Mouse (Mus musculus): Measurements from ENCODE around the gene Hectd1. TPM values are rescaled to one million over a fixed set of nuclear protein-coding genes. Genes with fewer than 3 reads are reported as not detected.

The Hectd1 gene
- polyA plus RNA-seq, 1 experiment from 2014 or later: 36.0 TPM

DNA sequence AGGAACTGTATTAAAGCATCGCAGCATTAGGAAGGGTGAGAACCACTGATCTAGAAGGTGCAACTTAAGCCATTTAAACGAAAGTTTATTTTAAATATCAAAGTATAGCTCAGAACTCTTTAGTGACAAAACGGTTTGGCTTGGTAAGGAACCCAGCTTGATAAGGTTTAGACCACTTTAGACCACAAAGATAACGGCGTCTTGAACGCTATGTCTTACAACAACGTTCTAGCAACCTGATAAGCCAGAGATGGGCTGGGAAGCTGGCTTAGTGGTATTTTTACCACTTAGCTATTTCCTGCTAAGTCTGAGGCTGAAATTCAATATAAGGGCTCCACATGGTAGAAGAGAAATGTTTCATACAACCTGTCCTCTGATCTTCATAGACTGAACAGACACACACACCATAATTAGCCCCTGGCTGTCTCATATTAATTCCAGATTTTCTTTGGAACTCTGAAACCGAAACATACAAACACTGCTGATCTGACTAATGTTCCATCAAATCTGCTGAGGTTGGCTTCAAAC, 27.5 kb upstream of the Hectd1 start:
- Histone ChIP-seq H3K4me3 (replicated peaks) (no peak overlapping the region), H3K9ac (replicated peaks) (no peak overlapping the region), H3K9me3 (replicated peaks) (no peaks in the 10 kb centered on the region), H3K4me2 (no peak overlapping the region), H3K27me3 (replicated peaks) (no peaks in the 10 kb centered on the region), H3K36me3 (no peaks in the 10 kb centered on the region), H3K4me1 (no peaks in the 10 kb centered on the region), H3K27ac (replicated peaks) (no peak overlapping the region)
- ATAC-seq (ENCODE audit: low FRiP score): no peak
- WGBS: 91% methylated on average over 8 of the region's 8 CpGs

DNA sequence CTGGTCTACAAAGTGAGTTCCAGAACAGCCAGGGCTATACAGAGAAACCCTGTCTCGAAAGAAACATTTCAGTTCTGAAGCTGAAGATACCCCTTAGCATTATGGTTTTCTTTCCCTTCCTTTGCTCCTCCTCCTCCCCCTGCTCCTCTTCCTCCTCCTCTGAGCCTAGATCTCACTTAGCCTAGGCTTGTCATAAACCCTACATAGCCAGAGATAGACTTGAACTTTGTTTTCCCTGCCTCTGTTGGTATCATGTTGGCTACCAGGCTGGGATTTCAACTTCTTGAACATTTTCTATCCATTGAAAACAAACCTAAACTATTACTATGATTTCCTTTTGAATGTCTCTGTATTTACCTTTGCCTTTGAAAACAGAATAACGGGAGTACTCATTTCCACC, 26.5 kb upstream of the Hectd1 start:
- H3K4me3 ChIP-seq (replicated peaks): no peak overlapping the region

GRCm38 (mm10) chr12:51855453-51855852, 26.1 kb upstream of the Hectd1 start:
- Histone ChIP-seq H3K4me2 (no peak overlapping the region), H3K4me3 (replicated peaks) (no peak overlapping the region), H3K9ac (replicated peaks) (no peak overlapping the region), H3K27ac (replicated peaks) (no peak overlapping the region), H3K36me3 (no peaks in the 10 kb centered on the region), H3K9me3 (replicated peaks) (no peaks in the 10 kb centered on the region), H3K27me3 (replicated peaks) (no peaks in the 10 kb centered on the region), H3K4me1 (no peaks in the 10 kb centered on the region)
- WGBS: 89% methylated on average over 7 of the region's 7 CpGs
- no peak for ATAC-seq (ENCODE audit: low FRiP score)

More for the DNA sequence above, 26.5 kb upstream of the Hectd1 start:
- WGBS: 92% methylated on average over 2 of the region's 2 CpGs
- Histone ChIP-seq H3K9ac (replicated peaks) (no peak overlapping the region), H3K4me2 (no peak overlapping the region), H3K27me3 (replicated peaks) (no peaks in the 10 kb centered on the region), H3K36me3 (no peaks in the 10 kb centered on the region), H3K27ac (replicated peaks) (no peak overlapping the region), H3K4me1 (no peaks in the 10 kb centered on the region), H3K9me3 (replicated peaks) (no peaks in the 10 kb centered on the region)
- ATAC-seq (ENCODE audit: low FRiP score): no peak

GRCm38 (mm10) chr12:51851617-51852016, 22.3 kb upstream of the Hectd1 start:
- Histone ChIP-seq H3K4me3 (replicated peaks) (no peak overlapping the region), H3K4me2 (no peak overlapping the region), H3K27ac (replicated peaks) (no peak overlapping the region), H3K9me3 (replicated peaks) (no peaks in the 10 kb centered on the region), H3K4me1 (no peaks in the 10 kb centered on the region), H3K27me3 (replicated peaks) (no peaks in the 10 kb centered on the region), H3K36me3 (no peaks in the 10 kb centered on the region), H3K9ac (replicated peaks) (no peak overlapping the region)
- ATAC-seq (ENCODE audit: low FRiP score): no peak
- WGBS: 88% methylated on average over 4 of the region's 4 CpGs

- H3K27me3 ChIP-seq (replicated peaks): no peaks in the 10 kb centered on the region
- H3K4me2 ChIP-seq: no peak overlapping the region
- no peak overlapping the region for H3K27ac ChIP-seq (replicated peaks)
- no peak for ATAC-seq (ENCODE audit: low FRiP score)
- H3K36me3 ChIP-seq: no peaks in the 10 kb centered on the region
- H3K9ac ChIP-seq (replicated peaks): no peak overlapping the region
- H3K4me3 ChIP-seq (replicated peaks): no peak overlapping the region
- 94% methylated on average over 3 of the region's 3 CpGs for WGBS
- H3K9me3 ChIP-seq (replicated peaks): no peaks in the 10 kb centered on the region
- H3K4me1 ChIP-seq: no peaks in the 10 kb centered on the region
These were observed 21.8 kb upstream of the Hectd1 start for GRCm38 (mm10) chr12:51851155-51851554.

GRCm38 (mm10) chr12:51850339-51850738, 21.0 kb upstream of the Hectd1 start:
- Histone ChIP-seq H3K27ac (replicated peaks) (no peak overlapping the region), H3K4me2 (no peak overlapping the region), H3K4me1 (0 out of 2 replicates have a peak, but pooled peaks cover under 1% of the 10 kb centered on the region), H3K9me3 (replicated peaks) (no peaks in the 10 kb centered on the region), H3K27me3 (replicated peaks) (no peaks in the 10 kb centered on the region), H3K36me3 (no peaks in the 10 kb centered on the region), H3K4me3 (replicated peaks) (no peak overlapping the region), H3K9ac (replicated peaks) (no peak overlapping the region)
- WGBS: 93% methylated on average over 4 of the region's 4 CpGs
- ATAC-seq (ENCODE audit: low FRiP score): no peak

DNA sequence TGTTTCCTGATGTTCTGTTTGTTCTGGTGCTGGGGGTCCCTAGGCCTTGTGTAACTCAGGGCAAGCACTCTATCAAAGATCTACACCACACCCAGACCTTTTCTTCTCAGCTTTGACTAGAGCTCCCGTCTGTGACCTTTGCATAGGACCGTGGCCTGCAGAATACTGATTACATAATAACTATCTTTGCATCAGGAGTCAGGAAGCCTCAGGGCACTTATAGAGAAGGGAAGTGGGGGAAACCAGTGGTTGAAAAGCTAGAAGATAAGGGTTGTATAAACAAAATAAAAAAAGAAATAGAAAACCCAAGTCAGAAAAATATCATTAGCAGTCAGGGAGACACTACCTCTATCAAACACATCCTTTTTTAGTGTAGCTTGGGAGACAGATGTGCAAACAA, 20.6 kb upstream of the Hectd1 start:
- Histone ChIP-seq H3K27me3 (replicated peaks) (no peaks in the 10 kb centered on the region), H3K4me1 (peaks cover 3% of the 10 kb centered on the region; the same call in 1 of the 2 replicates), H3K9ac (replicated peaks) (no peak overlapping the region), H3K9me3 (replicated peaks) (no peaks in the 10 kb centered on the region), H3K4me3 (replicated peaks) (no peak overlapping the region), H3K4me2 (no peak overlapping the region), H3K36me3 (no peaks in the 10 kb centered on the region), H3K27ac (replicated peaks) (no peak overlapping the region)
- 93% methylated on average over 2 of the region's 2 CpGs for WGBS
- ATAC-seq (ENCODE audit: low FRiP score): no peak

- 86% methylated on average over 9 of the region's 9 CpGs for WGBS
- no peak for ATAC-seq (ENCODE audit: low FRiP score)
These were observed 18.8 kb upstream of the Hectd1 start for GRCm38 (mm10) chr12:51847953-51848680.

DNA sequence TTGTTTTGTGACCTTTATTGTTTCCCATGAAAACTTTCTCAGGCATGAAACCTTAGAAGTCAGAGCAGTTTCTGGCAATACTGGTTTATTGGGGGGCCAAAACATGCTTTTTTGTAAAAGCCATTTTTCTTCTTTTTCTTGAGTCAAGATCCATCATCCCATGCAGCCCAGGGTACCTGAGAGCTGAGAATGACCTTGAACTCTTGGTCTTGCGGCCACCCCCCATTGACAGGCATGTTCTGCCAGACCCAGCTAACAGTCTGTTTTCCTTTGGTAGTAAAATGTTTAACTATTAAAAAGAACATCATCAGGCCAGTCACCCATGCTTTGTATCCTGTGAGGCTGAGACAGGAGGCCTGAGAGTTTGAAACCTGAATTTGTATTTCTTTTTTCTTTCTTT, 15.9 kb upstream of the Hectd1 start:
- no peak overlapping the region for H3K9ac ChIP-seq (replicated peaks)
- H3K27me3 ChIP-seq (replicated peaks): no peaks in the 10 kb centered on the region
- 29% methylated on average over 1 of the region's 1 CpGs for WGBS
- peaks cover 13% of the 10 kb centered on the region for H3K4me1 ChIP-seq
- peak overlapping the region; percentile 51 for H3K4me3 ChIP-seq (replicated peaks)
- no peak overlapping the region for H3K27ac ChIP-seq (replicated peaks)
- H3K36me3 ChIP-seq: no peaks in the 10 kb centered on the region
- peak overlapping the region; percentile 74 for H3K4me2 ChIP-seq
- no peaks in the 10 kb centered on the region for H3K9me3 ChIP-seq (replicated peaks)
- no peak for ATAC-seq (ENCODE audit: low FRiP score)

More at GRCm38 (mm10) chr12:51847953-51848680, 18.8 kb upstream of the Hectd1 start:
- Histone ChIP-seq H3K27me3 (replicated peaks) (no peaks in the 10 kb centered on the region), H3K9me3 (replicated peaks) (no peaks in the 10 kb centered on the region), H3K9ac (replicated peaks) (no peak overlapping the region), H3K27ac (replicated peaks) (no peak overlapping the region), H3K4me3 (replicated peaks) (no peak overlapping the region), H3K4me1 (peaks cover 13% of the 10 kb centered on the region), H3K36me3 (no peaks in the 10 kb centered on the region), H3K4me2 (no peak overlapping the region)

- Histone ChIP-seq H3K4me3 (replicated peaks) (peak overlapping the region; percentile 51), H3K9me3 (replicated peaks) (no peaks in the 10 kb centered on the region), H3K27ac (replicated peaks) (peak overlapping the region; percentile 76), H3K4me1 (peaks cover 13% of the 10 kb centered on the region), H3K4me2 (peak overlapping the region; percentile 74), H3K36me3 (no peaks in the 10 kb centered on the region), H3K9ac (replicated peaks) (peak overlapping the region; percentile 60), H3K27me3 (replicated peaks) (no peaks in the 10 kb centered on the region)
- ATAC-seq (ENCODE audit: low FRiP score): peak; percentile 97
- under 1% methylated on average over 17 of the region's 17 CpGs for WGBS
These were observed 15.5 kb upstream of the Hectd1 start for GRCm38 (mm10) chr12:51844771-51845256.

DNA sequence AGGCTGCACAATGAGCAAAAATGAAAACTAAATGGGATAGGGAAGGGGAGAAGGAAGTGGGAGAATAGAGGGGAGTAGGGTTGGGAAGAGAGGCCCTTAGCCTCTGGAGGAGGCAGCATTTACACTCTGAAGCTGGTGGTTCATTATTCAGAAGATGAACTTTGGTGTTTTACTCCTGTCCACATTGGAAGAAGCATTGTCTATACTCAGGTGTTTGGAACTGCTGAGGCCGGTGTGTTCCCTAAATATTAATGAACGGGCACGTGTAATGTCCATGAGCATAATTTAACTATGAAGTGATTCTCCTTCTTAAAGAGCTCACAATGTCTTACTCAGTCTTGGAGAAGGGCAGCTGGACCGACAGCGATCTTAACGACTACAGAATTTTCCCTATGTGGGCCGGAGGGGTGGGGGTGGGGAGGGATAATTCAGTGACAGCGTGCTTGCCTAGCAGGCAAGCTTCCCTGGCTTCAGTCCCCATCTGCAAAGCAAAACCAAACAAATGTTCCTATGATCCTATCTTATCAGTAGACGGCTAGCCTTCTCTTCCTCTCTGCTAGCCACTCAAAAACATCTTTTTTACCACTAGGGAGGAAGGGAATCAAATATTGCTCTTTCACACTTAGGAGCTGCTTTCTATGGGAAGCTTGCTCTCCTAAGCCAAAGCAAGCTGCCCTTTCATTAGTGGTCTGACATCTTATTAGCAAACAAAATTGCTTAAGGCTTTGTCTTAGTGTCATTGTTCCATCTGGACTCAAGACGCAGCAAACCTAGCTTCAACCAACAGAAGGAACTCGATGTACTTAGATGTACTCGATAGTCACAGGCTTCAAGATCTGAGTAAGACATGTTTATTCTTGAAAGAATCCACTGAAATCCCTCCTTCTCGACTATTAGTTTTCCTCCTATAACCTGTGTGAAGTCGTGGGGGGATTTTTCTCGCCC, 14.5 kb upstream of the Hectd1 start:
- peaks cover 13% of the 10 kb centered on the region for H3K4me1 ChIP-seq
- WGBS: 41% methylated on average over 15 of the region's 15 CpGs
- H3K27ac ChIP-seq (replicated peaks): no peak overlapping the region
- no peaks in the 10 kb centered on the region for H3K9me3 ChIP-seq (replicated peaks)
- 0 out of 2 replicates have a peak, but pooled peaks have one; percentile 26 for ATAC-seq (ENCODE audit: low FRiP score)
- peak overlapping the region; percentile 74 for H3K4me2 ChIP-seq
- no peaks in the 10 kb centered on the region for H3K27me3 ChIP-seq (replicated peaks)
- peak overlapping the region; percentile 51 for H3K4me3 ChIP-seq (replicated peaks)
- no peaks in the 10 kb centered on the region for H3K36me3 ChIP-seq
- H3K9ac ChIP-seq (replicated peaks): no peak overlapping the region
